Mouse (Mus musculus): Measurements from ENCODE around the gene Tymp. TPM values are rescaled to one million over a fixed set of nuclear protein-coding genes. Genes with fewer than 3 reads are reported as not detected.

Tymp gene
- polyA plus RNA-seq, 1 experiment from 2014 or later: 1.4 TPM

DNA sequence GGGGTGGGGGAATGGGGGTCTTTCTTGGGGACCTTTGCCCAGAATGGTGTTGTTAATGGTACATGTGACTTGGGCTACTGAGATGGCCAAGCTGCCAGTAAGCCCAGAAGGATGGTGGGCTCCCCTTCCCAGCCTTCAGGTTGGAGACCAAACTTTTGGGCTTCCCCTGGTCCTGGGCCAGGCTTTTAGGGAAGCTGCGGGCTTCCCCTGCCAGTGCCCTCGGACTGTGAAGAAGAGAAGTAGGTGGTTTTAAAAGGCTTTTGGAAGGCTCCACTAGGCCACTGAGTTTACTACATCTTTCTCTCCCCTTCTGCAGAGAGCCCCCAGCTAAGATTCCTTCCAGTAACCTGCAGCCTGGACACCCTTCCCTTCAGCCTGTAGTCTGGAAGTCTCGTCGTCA, 53.2 kb downstream of the Tymp start:
- H3K4me1 ChIP-seq (ENCODE audit: control insufficient read depth, insufficient read depth, low read length): peaks cover 7% of the 10 kb centered on the region; the same call in 1 of the 2 replicates
- no peaks in the 10 kb centered on the region for H3K36me3 ChIP-seq (ENCODE audit: control insufficient read depth, insufficient read depth, low read length)
- 0 out of 2 replicates have a peak overlapping the region, but pooled peaks have one; percentile 36 for H3K4me3 ChIP-seq (replicated peaks; ENCODE audit: low read length)
- no peaks in the 10 kb centered on the region for H3K9me3 ChIP-seq (replicated peaks; ENCODE audit: control insufficient read depth, low read length)
- peaks cover 9% of the 10 kb centered on the region; the same call in 1 of the 2 replicates for H3K27me3 ChIP-seq (ENCODE audit: control insufficient read depth, insufficient read depth, low read length)
- ATAC-seq (ENCODE audit: insufficient read depth, low FRiP score): no peak
- H3K27ac ChIP-seq (ENCODE audit: low read length): no peak overlapping the region
- 85% methylated on average over 4 of the region's 4 CpGs for WGBS
- no peak overlapping the region for H3K9ac ChIP-seq (ENCODE audit: low read length)
- H3K4me2 ChIP-seq (ENCODE audit: low read depth, low read length): no peak overlapping the region

DNA sequence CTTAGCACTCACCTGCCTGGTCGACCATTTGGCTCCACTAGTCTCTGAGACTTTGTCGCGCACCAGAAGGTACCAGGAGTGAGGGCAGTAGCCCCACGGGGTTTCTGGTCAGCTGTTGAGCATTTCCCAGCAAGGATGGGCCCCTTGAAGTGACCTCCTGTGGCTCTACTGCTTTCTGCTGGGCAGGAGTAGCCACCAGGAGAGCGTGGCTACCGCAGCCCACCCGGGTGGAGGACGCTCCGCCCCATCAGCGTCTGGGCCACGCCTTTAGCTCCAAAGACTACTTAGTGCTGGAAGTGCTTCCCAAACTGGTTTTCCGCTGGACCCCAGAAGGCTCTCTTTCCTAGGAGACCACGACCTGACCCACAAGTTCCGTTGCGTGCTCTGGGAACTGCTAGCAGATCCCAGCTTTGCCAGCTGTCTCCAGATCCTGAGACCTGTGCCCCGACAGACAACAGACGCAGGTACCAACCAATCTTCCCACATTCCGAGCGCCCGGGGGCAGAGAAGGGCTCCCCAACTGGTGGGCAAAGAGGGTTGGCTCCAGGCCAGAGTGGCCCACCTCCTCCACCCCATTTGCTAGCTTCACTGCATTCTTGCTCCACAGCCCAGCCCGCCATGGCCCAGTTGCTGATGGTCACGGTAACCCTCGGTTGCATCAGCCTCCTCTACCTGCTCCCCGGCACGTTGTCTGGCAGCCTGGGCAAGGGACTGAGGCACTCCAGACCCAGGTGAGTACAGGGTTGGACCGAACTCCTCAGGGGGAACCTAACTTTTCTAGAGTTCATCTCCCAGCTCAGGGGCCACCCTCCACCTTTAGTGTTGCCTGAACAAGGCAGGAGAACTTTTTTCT, 53.9 kb downstream of the Tymp start, which contains the start of gene Adm2:
Gene Adm2, plus strand, starts transcription at position 51 of the 853 bp plus-strand sequence.
- ATAC-seq (ENCODE audit: insufficient read depth, low FRiP score): no peak
- H3K4me1 ChIP-seq (ENCODE audit: control insufficient read depth, insufficient read depth, low read length): peaks cover 7% of the 10 kb centered on the region; the same call in 1 of the 2 replicates
- no peak within 1 kb of the TSS for H3K27ac ChIP-seq (ENCODE audit: low read length)
- no peaks in the 10 kb centered on the region for H3K9me3 ChIP-seq (replicated peaks; ENCODE audit: control insufficient read depth, low read length)
- 7% methylated on average over 26 of the region's 26 CpGs for WGBS
- H3K36me3 ChIP-seq (ENCODE audit: control insufficient read depth, insufficient read depth, low read length): no peaks in the 10 kb centered on the region
- H3K27me3 ChIP-seq (ENCODE audit: control insufficient read depth, insufficient read depth, low read length): peaks cover 9% of the 10 kb centered on the region; the same call in 1 of the 2 replicates
- peak within 1 kb of the TSS; percentile 36 for H3K4me3 ChIP-seq (replicated peaks; ENCODE audit: low read length)
- H3K4me2 ChIP-seq (ENCODE audit: low read depth, low read length): peak within 1 kb of the TSS; percentile 53
- H3K9ac ChIP-seq (ENCODE audit: low read length): peak within 1 kb of the TSS; percentile 8

Other genes with a start within 250 kb of the Tymp start
- 23.7 and 26.0 TPM in 2 replicates for gene Hdac10, start 248.3 kb downstream of the Tymp start, polyA plus RNA-seq (2015; fragmentation: Nextera tagmentation; extraction: Ambion mirVana)
- 3.6 and 6.0 TPM in 2 replicates for gene Mapk12, start 236.3 kb downstream of the Tymp start, polyA plus RNA-seq (2015; fragmentation: Nextera tagmentation; extraction: Ambion mirVana)
- 5.1 and 6.0 TPM in 2 replicates for gene Mapk11, start 227.4 kb downstream of the Tymp start, polyA plus RNA-seq (2015; fragmentation: Nextera tagmentation; extraction: Ambion mirVana)
- 153 and 178 TPM in 2 replicates for gene Plxnb2, start 196.3 kb downstream of the Tymp start, polyA plus RNA-seq (2015; fragmentation: Nextera tagmentation; extraction: Ambion mirVana)
- 13.4 and 15.0 TPM in 2 replicates for gene Dennd6b, start 180.5 kb downstream of the Tymp start, polyA plus RNA-seq (2015; fragmentation: Nextera tagmentation; extraction: Ambion mirVana)
- 20.2 and 24.4 TPM in 2 replicates for gene Ppp6r2, start 165.5 kb downstream of the Tymp start, polyA plus RNA-seq (2015; fragmentation: Nextera tagmentation; extraction: Ambion mirVana)
- 47.6 and 49.5 TPM in 2 replicates for gene Sbf1, start 61.7 kb downstream of the Tymp start, polyA plus RNA-seq (2015; fragmentation: Nextera tagmentation; extraction: Ambion mirVana)
- gene Adm2, start 54.3 kb downstream of the Tymp start, polyA plus RNA-seq (2015; fragmentation: Nextera tagmentation; extraction: Ambion mirVana): 0.71 and 0.99 TPM in 2 replicates
- 0.54 and 0.66 TPM in 2 replicates for gene Miox, start 42.6 kb downstream of the Tymp start, polyA plus RNA-seq (2015; fragmentation: Nextera tagmentation; extraction: Ambion mirVana)
- gene Lmf2, start 21.4 kb downstream of the Tymp start, polyA plus RNA-seq (2015; fragmentation: Nextera tagmentation; extraction: Ambion mirVana): 66.9 and 79.1 TPM in 2 replicates
- 150 and 166 TPM in 2 replicates for gene Ncaph2, start 21.3 kb downstream of the Tymp start, polyA plus RNA-seq (2015; fragmentation: Nextera tagmentation; extraction: Ambion mirVana)
- gene Sco2, start 3.2 kb downstream of the Tymp start, polyA plus RNA-seq (2015; fragmentation: Nextera tagmentation; extraction: Ambion mirVana): 6.0 and 6.1 TPM in 2 replicates
- gene Odf3b, start 2.2 kb upstream of the Tymp start, polyA plus RNA-seq (2015; fragmentation: Nextera tagmentation; extraction: Ambion mirVana): 0.54 and 0.94 TPM in 2 replicates
- 0.04 TPM in 1 of 2 replicates, not detected in the other for gene Klhdc7b, start 7.9 kb upstream of the Tymp start, polyA plus RNA-seq (2015; fragmentation: Nextera tagmentation; extraction: Ambion mirVana)
- not detected in 2 replicates for gene Syce3, start 33.5 kb upstream of the Tymp start, polyA plus RNA-seq (2015; fragmentation: Nextera tagmentation; extraction: Ambion mirVana)
- gene Cpt1b, start 48.8 kb upstream of the Tymp start, polyA plus RNA-seq (2015; fragmentation: Nextera tagmentation; extraction: Ambion mirVana): 0.52 and 4.8 TPM in 2 replicates
- 2.8 and 3.5 TPM in 2 replicates for gene C730034F03Rik, start 52.5 kb upstream of the Tymp start, polyA plus RNA-seq (2015; fragmentation: Nextera tagmentation; extraction: Ambion mirVana)
- gene Gm44502, start 52.7 kb upstream of the Tymp start, polyA plus RNA-seq (2015; fragmentation: Nextera tagmentation; extraction: Ambion mirVana): not detected in 2 replicates
- 42.2 and 49.2 TPM in 2 replicates for gene Chkb, start 52.9 kb upstream of the Tymp start, polyA plus RNA-seq (2015; fragmentation: Nextera tagmentation; extraction: Ambion mirVana)
- gene Mapk8ip2, start 76.9 kb upstream of the Tymp start, polyA plus RNA-seq (2015; fragmentation: Nextera tagmentation; extraction: Ambion mirVana): 3.7 and 3.9 TPM in 2 replicates
- 19.5 and 19.9 TPM in 2 replicates for gene Arsa, start 100.4 kb upstream of the Tymp start, polyA plus RNA-seq (2015; fragmentation: Nextera tagmentation; extraction: Ambion mirVana)
- gene Shank3, start 122.6 kb upstream of the Tymp start, polyA plus RNA-seq (2015; fragmentation: Nextera tagmentation; extraction: Ambion mirVana): 1.1 and 1.8 TPM in 2 replicates
- gene Acr, start 191.3 kb upstream of the Tymp start, polyA plus RNA-seq (2015; fragmentation: Nextera tagmentation; extraction: Ambion mirVana): not detected in 2 replicates
- gene Rabl2, start 214.9 kb upstream of the Tymp start, polyA plus RNA-seq (2015; fragmentation: Nextera tagmentation; extraction: Ambion mirVana): 34.6 and 35.2 TPM in 2 replicates